Mouse (Mus musculus) megakaryocyte, embryonic 14.5 days (primary cell): ENCODE data around the gene Mrps24.

Source experiments
- FLI1 ChIP-seq: IDR thresholded peaks from 2 replicates; pipeline ENCODE4 v1.6.1; 2012; ENCODE audit warnings: low read length, inconsistent platforms, mixed read lengths
- GATA1 ChIP-seq: IDR thresholded peaks from 3 replicates; pipeline ENCODE4 v1.6.1; 2012; ENCODE audit warnings: mixed read lengths, low read length, inconsistent platforms, borderline replicate concordance

- TF ChIP-seq FLI1 (no peak), GATA1 (no peak)
These were observed 32.9 kb downstream of the Mrps24 start for GRCm38 (mm10) chr11:5682541-5682940.
